Mouse (Mus musculus): ENCODE results near the gene Arl8b. TPM values are rescaled to one million over a fixed set of nuclear protein-coding genes. Genes with fewer than 3 reads are reported as not detected.

The Arl8b gene
- polyA plus RNA-seq, 1 experiment from 2014 or later: 70.8 TPM

DNA sequence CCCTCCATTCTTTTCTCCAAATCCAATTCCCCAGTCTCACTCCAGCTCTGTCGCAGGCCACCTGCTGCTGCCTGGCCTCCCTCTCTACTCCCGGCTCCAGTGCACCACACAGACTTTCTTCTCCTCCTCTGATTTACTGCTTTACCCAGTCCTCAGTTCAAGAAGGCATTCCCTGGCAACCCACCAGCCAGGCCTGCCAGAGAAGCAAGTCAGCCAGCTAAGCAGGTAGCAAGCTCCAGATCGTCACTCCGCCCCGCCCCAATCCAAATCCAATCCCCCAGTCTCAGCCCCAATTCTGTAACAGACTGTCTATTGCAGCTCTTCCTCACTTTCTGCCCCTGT is 23.2 kb upstream of the Arl8b start:
- H3K9ac ChIP-seq: no peak overlapping the region
- H3K4me1 ChIP-seq: no peaks in the 10 kb centered on the region
- no peaks in the 10 kb centered on the region for H3K9me3 ChIP-seq
- no peaks in the 10 kb centered on the region for H3K27me3 ChIP-seq (replicated peaks)
- H3K4me3 ChIP-seq (replicated peaks): no peak overlapping the region
- no peak overlapping the region for H3K27ac ChIP-seq
- WGBS: 65% methylated on average over 5 of the region's 5 CpGs
- no peak for ATAC-seq (ENCODE audit: insufficient read depth, low FRiP score, low read depth)
- H3K36me3 ChIP-seq: no peaks in the 10 kb centered on the region
- no peak overlapping the region for H3K4me2 ChIP-seq

DNA sequence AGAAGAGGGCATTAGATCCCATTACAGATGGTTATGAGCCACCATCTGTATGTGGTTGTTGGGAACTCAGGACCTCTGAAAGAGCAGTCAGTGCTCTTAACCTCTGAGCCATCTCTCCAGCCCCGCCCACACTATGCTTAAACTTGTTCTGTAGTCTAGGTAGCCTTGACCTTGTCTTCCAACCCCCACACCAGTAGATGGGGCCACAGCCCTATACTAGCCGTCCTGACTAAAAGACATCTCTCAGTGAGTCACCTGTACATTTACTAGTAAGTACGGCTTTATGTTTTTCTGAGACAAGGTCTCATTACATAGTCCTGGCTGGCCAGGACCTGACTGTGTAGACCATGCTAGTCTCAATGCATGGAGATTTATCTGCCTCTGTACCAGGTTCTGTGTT is 12.0 kb upstream of the Arl8b start:
- no peaks in the 10 kb centered on the region for H3K27me3 ChIP-seq (replicated peaks)
- ATAC-seq (ENCODE audit: insufficient read depth, low FRiP score, low read depth): no peak
- no peak overlapping the region for H3K9ac ChIP-seq
- H3K27ac ChIP-seq: no peak overlapping the region
- 80% methylated on average over 3 of the region's 3 CpGs for WGBS
- no peaks in the 10 kb centered on the region for H3K9me3 ChIP-seq
- no peak overlapping the region for H3K4me2 ChIP-seq
- no peaks in the 10 kb centered on the region for H3K4me1 ChIP-seq
- no peaks in the 10 kb centered on the region for H3K36me3 ChIP-seq
- no peak overlapping the region for H3K4me3 ChIP-seq (replicated peaks)

DNA sequence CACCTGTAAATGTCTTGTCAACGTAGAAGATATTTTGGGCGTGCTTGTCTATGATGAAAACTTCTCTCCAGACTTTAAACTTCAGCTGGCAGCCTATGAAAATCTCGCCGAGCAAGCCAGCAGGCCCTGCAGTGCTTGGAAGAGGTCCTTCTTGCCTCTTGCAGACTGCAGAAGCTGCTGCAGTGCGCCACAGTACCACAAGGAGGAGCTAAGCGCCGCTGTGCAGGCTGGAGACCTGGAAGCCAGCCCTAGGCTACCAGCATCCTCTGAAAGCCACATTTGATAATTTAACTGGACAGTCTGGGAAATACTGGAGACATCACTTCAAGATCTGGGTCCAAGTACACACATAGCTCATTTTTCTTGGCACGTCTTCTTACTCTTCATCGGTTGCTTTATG is 10.0 kb upstream of the Arl8b start:
- Histone ChIP-seq H3K4me2 (no peak overlapping the region), H3K9me3 (no peaks in the 10 kb centered on the region), H3K36me3 (no peaks in the 10 kb centered on the region), H3K27me3 (replicated peaks) (no peaks in the 10 kb centered on the region), H3K9ac (no peak overlapping the region), H3K27ac (no peak overlapping the region), H3K4me1 (no peaks in the 10 kb centered on the region), H3K4me3 (replicated peaks) (no peak overlapping the region)
- WGBS: 16% methylated on average over 9 of the region's 9 CpGs
- no peak for ATAC-seq (ENCODE audit: insufficient read depth, low FRiP score, low read depth)

DNA sequence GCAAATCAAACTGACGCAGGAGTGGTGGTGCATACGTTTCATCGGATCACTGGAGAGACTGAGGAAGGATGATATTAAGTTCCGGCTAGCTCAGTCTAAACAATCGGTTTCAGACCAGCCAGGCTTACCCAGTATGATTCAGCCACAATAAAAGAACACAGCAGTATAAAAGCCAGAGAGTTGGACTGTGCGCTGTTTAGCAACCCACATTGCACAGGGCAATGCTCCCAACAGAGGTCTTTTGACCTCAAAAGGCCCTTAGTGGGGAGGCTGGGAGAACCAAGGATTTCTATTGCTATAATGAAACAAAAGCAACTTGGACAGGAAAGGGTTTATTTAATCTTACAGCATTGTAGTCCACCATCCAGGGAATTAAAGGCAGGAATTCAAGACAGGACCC is 9.4 kb upstream of the Arl8b start:
- H3K4me2 ChIP-seq: no peak overlapping the region
- H3K4me3 ChIP-seq (replicated peaks): no peak overlapping the region
- WGBS: 91% methylated on average over 6 of the region's 6 CpGs
- no peaks in the 10 kb centered on the region for H3K27me3 ChIP-seq (replicated peaks)
- H3K36me3 ChIP-seq: no peaks in the 10 kb centered on the region
- H3K9ac ChIP-seq: no peak overlapping the region
- H3K27ac ChIP-seq: no peak overlapping the region
- H3K4me1 ChIP-seq: no peaks in the 10 kb centered on the region
- ATAC-seq (ENCODE audit: insufficient read depth, low FRiP score, low read depth): no peak
- H3K9me3 ChIP-seq: no peaks in the 10 kb centered on the region

DNA sequence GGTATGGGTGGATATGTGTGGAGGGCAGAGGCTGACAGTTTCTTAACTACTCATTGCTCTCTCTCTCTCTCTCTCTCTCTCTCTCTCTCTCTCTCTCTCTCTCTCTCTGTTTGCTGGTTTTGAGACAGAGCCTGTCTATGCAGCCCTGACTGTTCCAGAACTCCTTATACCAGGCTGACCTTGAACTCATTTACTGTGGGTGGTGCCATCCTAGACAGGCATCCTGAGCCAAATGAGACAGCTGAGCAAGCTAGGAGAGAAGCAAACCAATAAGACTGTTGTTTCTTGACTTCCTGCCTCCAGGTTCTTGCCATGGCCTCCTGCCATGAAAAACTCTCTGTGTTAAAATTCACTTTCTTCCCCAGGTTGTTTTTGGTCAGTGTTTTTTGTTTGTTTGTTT is 6.6 kb upstream of the Arl8b start:
- no peak for ATAC-seq (ENCODE audit: insufficient read depth, low FRiP score, low read depth)
- Histone ChIP-seq H3K9ac (no peak overlapping the region), H3K4me3 (replicated peaks) (no peak overlapping the region)

DNA sequence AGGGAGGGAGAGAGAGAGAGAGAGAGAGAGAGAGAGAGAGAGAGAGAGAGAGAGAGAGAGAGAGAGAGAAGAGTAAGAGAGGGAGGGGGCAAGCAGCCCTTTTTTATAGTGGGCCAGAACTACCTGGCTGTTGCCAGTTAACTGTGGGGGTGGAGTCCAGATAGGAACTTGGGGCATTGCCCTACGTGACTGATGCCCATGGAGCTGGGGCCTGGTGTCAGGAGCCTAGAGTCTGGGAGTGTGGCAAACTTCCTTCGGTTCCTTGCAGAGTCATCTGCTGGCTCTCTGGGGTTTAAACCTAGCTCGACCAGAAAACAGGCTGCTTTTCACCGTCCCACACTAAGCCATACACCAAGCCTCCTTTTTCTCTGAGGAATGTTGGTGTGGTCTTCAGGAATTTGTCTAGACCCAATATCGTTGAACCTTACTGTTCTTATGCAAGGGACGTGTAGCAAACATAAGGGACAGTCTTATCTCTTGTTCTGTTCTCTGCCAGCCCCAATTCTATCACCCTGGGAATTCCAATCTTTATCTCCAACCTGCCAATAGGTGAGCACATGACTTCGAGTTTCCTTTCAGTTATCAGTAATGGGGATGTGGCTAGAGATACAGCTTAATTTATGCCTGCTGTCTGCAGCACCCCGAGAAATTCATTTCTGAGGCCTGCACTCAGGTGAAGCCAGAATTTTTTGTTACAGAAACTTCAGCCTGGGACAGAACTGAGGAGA is 5.2 kb upstream of the Arl8b start:
- no peak overlapping the region for H3K4me3 ChIP-seq (replicated peaks)
- no peaks in the 10 kb centered on the region for H3K4me1 ChIP-seq
- no peak overlapping the region for H3K27ac ChIP-seq
- no peaks in the 10 kb centered on the region for H3K9me3 ChIP-seq
- H3K27me3 ChIP-seq (replicated peaks): no peaks in the 10 kb centered on the region
- no peaks in the 10 kb centered on the region for H3K36me3 ChIP-seq
- WGBS: 53% methylated on average over 8 of the region's 8 CpGs
- no peak overlapping the region for H3K9ac ChIP-seq
- H3K4me2 ChIP-seq: no peak overlapping the region
- 0 out of 2 replicates have a peak, but pooled peaks have one; percentile 44 for ATAC-seq (ENCODE audit: insufficient read depth, low FRiP score, low read depth)

More for the DNA sequence above, 6.6 kb upstream of the Arl8b start:
- Histone ChIP-seq H3K27ac (no peak overlapping the region), H3K4me2 (no peak overlapping the region), H3K27me3 (replicated peaks) (no peaks in the 10 kb centered on the region), H3K36me3 (no peaks in the 10 kb centered on the region), H3K4me1 (no peaks in the 10 kb centered on the region), H3K9me3 (no peaks in the 10 kb centered on the region)

DNA sequence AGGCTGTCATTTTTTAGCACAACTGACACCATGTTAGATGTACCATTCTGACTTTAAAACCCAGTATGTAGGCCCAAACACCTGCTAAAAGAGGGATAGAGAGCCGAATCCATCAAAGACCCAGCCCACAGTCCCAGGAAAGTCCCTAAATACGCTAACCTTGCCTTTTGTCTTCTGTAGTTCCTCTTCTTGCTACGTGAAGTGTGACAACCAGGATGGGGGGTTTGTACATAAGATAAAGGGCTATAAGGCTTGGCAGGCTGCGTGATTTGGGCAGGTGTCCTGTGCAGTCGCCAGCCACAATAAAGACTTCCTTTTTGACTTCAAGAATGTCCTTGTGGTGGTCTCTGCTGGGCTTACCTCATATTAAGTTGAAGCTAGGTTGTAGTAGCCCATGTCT is 4.5 kb upstream of the Arl8b start:
- Histone ChIP-seq H3K27me3 (replicated peaks) (no peaks in the 10 kb centered on the region), H3K27ac (no peak overlapping the region), H3K36me3 (no peaks in the 10 kb centered on the region), H3K9ac (no peak overlapping the region), H3K4me3 (replicated peaks) (no peak overlapping the region), H3K4me2 (no peak overlapping the region), H3K4me1 (no peaks in the 10 kb centered on the region), H3K9me3 (no peaks in the 10 kb centered on the region)
- 65% methylated on average over 5 of the region's 5 CpGs for WGBS
- ATAC-seq (ENCODE audit: insufficient read depth, low FRiP score, low read depth): no peak

DNA sequence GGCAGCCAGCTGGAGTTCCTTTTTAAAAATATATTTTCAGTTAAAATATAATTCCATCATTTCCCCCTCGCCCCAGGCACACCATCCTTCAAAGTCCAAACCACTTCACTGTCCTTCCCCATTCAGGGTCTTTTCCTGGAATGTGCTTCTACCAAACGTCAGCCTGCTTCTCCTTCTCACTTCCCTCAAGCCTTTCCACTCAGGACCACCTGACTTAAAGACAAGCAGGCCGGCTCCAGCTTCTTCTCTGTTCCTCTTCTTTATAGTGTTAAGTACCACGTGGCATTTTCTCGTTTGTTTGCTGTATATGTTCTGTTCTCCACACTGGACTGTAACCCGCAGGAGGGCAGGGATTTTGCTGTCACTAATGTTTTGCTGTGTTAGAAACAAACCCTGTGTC is 1.0 kb upstream of the Arl8b start:
- H3K27ac ChIP-seq: no peak overlapping the region

DNA sequence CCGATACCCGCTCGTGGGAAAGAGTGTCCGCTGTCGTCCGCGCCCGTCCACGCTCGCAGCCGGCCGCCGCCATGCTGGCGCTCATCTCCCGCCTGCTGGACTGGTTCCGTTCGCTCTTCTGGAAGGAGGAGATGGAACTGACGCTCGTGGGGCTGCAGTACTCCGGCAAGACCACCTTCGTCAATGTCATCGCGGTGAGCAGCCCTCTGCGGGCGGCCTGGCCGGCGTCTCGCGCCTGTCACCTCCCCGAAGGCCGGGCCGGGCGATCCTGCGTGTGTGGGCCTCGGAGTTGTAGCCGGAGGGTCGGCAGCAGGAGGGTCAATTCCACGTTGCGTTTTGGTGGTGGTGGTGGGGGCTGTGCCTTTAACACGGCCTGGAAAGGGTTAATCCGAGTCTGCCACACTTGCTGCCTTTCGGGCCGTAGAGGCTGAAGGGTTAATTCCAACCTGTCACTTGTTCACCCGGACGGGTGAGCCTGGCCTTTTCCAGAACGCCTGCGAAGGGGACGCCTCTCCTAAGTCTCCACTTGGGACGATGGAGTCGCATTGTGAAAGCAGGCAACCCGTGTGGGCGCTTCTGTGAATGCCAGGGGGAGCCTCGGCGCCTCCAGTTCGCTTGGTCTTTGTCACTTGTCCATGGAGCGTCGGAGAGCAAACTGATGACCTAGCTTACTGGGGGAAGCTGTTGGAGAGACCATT is 434 bp downstream of the Arl8b start:
- H3K27me3 ChIP-seq (replicated peaks): no peaks in the 10 kb centered on the region
- peak overlapping the region; percentile 94 for H3K4me3 ChIP-seq (replicated peaks)
- peak; percentile 40; the same call in 1 of the 2 replicates for ATAC-seq (ENCODE audit: insufficient read depth, low FRiP score, low read depth)
- no peaks in the 10 kb centered on the region for H3K9me3 ChIP-seq
- H3K36me3 ChIP-seq: no peaks in the 10 kb centered on the region
- peak overlapping the region; percentile 73 for H3K4me2 ChIP-seq
- H3K27ac ChIP-seq: peak overlapping the region; percentile 83
- H3K4me1 ChIP-seq: peaks cover 10% of the 10 kb centered on the region
- peak overlapping the region; percentile 91 for H3K9ac ChIP-seq
- under 1% methylated on average over 57 of the region's 57 CpGs for WGBS

More for the DNA sequence above, 1.0 kb upstream of the Arl8b start:
- Histone ChIP-seq H3K4me3 (replicated peaks) (no peak overlapping the region), H3K9me3 (no peaks in the 10 kb centered on the region), H3K4me1 (peaks cover 10% of the 10 kb centered on the region), H3K27me3 (replicated peaks) (no peaks in the 10 kb centered on the region), H3K9ac (no peak overlapping the region), H3K4me2 (no peak overlapping the region), H3K36me3 (no peaks in the 10 kb centered on the region)
- no peak for ATAC-seq (ENCODE audit: insufficient read depth, low FRiP score, low read depth)
- WGBS: 64% methylated on average over 6 of the region's 6 CpGs

DNA sequence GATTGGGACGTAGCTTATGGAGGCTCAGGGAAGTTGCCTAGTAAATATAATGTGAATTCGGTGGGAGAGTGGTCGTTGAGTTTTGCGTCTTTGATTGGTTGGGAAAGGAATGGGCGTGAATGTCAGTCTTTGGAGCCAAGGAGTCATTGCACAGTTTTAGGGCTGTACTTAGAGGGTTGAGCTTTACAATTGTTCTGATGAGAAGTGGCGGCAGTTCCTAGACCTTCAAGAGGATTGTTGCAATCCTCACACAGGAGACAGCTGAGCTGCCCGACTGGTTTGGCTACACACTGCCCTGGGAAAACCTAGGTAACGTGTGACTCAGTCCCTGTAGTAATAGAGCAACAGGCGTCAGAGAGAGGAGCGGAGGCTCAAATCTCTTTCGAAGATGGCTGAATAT is 1.2 kb downstream of the Arl8b start:
- Histone ChIP-seq H3K36me3 (no peaks in the 10 kb centered on the region), H3K4me3 (replicated peaks) (peak overlapping the region; percentile 94), H3K27ac (peak overlapping the region; percentile 83), H3K4me2 (peak overlapping the region; percentile 73), H3K9ac (peak overlapping the region; percentile 91; the same call in 1 of the 2 replicates), H3K4me1 (peaks cover 10% of the 10 kb centered on the region), H3K9me3 (no peaks in the 10 kb centered on the region), H3K27me3 (replicated peaks) (no peaks in the 10 kb centered on the region)
- WGBS: 19% methylated on average over 11 of the region's 11 CpGs
- ATAC-seq (ENCODE audit: insufficient read depth, low FRiP score, low read depth): peak; percentile 45; the same call in 1 of the 2 replicates

DNA sequence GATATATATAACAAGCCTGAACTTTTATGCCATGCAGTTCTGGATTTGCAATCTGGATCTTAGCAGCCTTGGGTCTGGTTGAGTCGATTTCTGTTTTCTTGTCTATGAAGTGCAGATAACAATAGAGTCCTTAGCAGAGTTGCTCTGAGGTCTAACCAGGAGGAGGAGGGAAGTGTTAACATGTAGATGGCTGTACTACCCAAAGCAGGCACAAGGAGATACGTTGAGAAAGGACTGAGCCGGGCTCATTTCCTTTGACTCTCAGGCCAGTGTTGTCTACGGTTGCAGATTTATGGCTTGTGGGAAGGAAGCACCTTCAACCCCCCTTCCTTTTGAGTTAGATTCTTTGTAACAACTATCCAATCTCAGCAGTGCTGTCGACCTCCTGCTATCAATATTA is 1.9 kb downstream of the Arl8b start:
- H3K4me1 ChIP-seq: peaks cover 10% of the 10 kb centered on the region
- no peaks in the 10 kb centered on the region for H3K27me3 ChIP-seq (replicated peaks)
- H3K27ac ChIP-seq: no peak overlapping the region
- H3K9me3 ChIP-seq: no peaks in the 10 kb centered on the region
- WGBS: 34% methylated on average over 5 of the region's 5 CpGs
- peak overlapping the region; percentile 73 for H3K4me2 ChIP-seq
- no peak overlapping the region for H3K9ac ChIP-seq
- peak overlapping the region; percentile 94; the same call in 1 of the 2 replicates for H3K4me3 ChIP-seq (replicated peaks)
- no peak for ATAC-seq (ENCODE audit: insufficient read depth, low FRiP score, low read depth)
- H3K36me3 ChIP-seq: no peaks in the 10 kb centered on the region

DNA sequence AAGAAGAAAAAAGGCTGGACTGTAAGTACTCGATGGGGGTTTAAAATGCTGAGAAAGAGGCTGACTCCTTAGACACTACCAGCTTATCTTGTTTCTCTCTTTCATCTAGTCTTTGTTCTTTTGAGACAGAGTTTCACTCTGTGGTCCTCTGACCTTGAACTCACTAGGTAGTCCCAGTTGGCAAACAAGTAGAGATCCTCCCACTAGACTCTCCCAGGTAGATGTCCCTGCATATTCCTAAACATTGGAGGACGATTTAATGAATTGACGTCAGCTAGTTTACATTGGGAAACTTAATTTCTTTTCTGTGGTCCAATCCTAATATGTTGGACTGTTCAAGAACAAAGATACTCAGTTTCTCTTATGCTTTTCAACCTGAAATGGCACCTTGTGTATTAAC is 2.7 kb downstream of the Arl8b start:
- no peaks in the 10 kb centered on the region for H3K36me3 ChIP-seq
- no peaks in the 10 kb centered on the region for H3K27me3 ChIP-seq (replicated peaks)
- H3K4me1 ChIP-seq: peaks cover 10% of the 10 kb centered on the region
- H3K4me3 ChIP-seq (replicated peaks): no peak overlapping the region
- no peak overlapping the region for H3K27ac ChIP-seq
- no peak for ATAC-seq (ENCODE audit: insufficient read depth, low FRiP score, low read depth)
- no peak overlapping the region for H3K9ac ChIP-seq
- H3K9me3 ChIP-seq: no peaks in the 10 kb centered on the region
- 72% methylated on average over 3 of the region's 3 CpGs for WGBS
- peak overlapping the region; percentile 73; the same call in 1 of the 2 replicates for H3K4me2 ChIP-seq
